Mouse (Mus musculus): ENCODE results near the gene Foxc2.

DNA sequence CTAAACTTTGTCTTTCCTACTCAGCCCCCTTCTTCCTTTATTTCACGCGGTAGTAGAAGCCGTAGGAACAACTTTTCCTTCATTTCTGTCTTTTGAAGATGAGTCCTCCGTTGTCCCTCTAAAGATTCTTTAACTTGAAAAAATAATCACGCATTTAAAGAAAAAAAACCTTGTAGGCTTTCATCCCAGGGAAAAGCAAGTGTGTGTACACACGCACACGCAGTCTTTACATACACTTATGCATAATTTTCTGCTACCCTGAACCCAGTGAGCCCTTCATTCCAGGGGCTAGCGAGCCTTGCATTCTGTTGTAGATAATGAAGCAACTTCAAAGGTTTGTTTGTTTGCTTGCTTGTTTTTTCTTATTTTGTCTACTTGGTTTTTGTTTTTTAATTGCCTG is 27.7 kb upstream of the Foxc2 start:
- TF ChIP-seq CTCF (IDR thresholded peaks at IDR 0.05; ENCODE audit: borderline replicate concordance, control insufficient read depth, extremely low read depth, insufficient read depth, low read length, poor library complexity) = no peak
- no peak for TF ChIP-seq POLR2A (IDR thresholded peaks at IDR 0.05; ENCODE audit: control insufficient read depth, extremely low read depth, insufficient read depth, low read length, poor library complexity)
